Mouse (Mus musculus): Measurements from ENCODE around the gene Morn4. TPM values are rescaled to one million over a fixed set of nuclear protein-coding genes. Genes with fewer than 3 reads are reported as not detected.
A peak's percentile ranks its signal among the peaks of the same experiment; 100 is the strongest.

Morn4 gene
- polyA plus RNA-seq, 1 experiment from 2014 or later, result 16.5 TPM

- 65% methylated on average over 19 of the region's 19 CpGs for WGBS
- Histone ChIP-seq H3K4me3 (replicated peaks) (no peak within 1 kb of the TSS), H3K9me3 (no peaks in the 10 kb centered on the region), H3K4me2 (replicated peaks) (no peak within 1 kb of the TSS), H3K4me1 (replicated peaks) (peaks cover 9% of the 10 kb centered on the region; the same call in 1 of the 2 replicates), H3K27ac (no peak within 1 kb of the TSS), H3K36me3 (0 out of 2 replicates have a peak, but pooled peaks cover 5% of the 10 kb centered on the region), H3K9ac (no peak within 1 kb of the TSS), H3K27me3 (replicated peaks) (no peaks in the 10 kb centered on the region; the same call in 1 of the 2 replicates)
- ATAC-seq, result peak; percentile 90
Measured at GRCm38 (mm10) chr19:42035456-42036248, 50.5 kb downstream of the Morn4 start, which contains the start of gene Ankrd2. Gene Ankrd2 (plus strand): TSS chr19:42036000.

DNA sequence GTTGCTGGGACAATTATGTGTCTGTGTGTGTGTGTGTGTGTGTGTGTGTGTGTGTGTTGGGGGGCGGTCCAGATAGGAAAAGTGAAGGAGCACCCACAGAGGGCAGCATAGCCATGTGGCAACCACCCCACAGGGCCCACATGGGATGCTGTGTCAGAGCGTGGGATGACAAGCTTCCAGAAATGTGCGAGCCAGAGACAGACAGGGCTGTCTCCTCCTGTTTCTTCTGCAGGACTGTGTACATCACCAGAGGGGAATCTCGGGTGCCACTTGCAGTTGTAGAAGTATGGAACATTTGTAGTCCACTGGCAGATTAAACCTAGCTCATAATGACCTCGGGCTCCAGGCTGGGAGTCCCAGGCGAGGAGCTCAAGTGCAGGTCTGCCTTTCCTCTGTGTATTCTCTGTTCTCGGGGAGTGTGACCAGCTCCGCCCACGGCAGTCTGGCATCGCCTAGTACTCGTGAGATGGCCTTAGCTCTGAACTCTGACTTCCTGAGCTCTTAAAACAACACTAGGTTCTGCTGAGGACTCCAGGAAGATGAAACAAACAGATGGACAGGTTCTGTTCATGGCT lies 51.2 kb downstream of the Morn4 start:
- H3K4me1 ChIP-seq (replicated peaks), result peaks cover 9% of the 10 kb centered on the region; the same call in 1 of the 2 replicates
- H3K36me3 ChIP-seq, result 0 out of 2 replicates have a peak, but pooled peaks cover 5% of the 10 kb centered on the region
- 48% methylated on average over 11 of the region's 11 CpGs for WGBS
- H3K27ac ChIP-seq, result no peak overlapping the region
- H3K27me3 ChIP-seq (replicated peaks), result no peaks in the 10 kb centered on the region; the same call in 1 of the 2 replicates
- H3K9me3 ChIP-seq, result no peaks in the 10 kb centered on the region
- H3K9ac ChIP-seq, result no peak overlapping the region
- no peak overlapping the region for H3K4me2 ChIP-seq (replicated peaks)
- ATAC-seq, result peak; percentile 31
- H3K4me3 ChIP-seq (replicated peaks), result no peak overlapping the region

DNA sequence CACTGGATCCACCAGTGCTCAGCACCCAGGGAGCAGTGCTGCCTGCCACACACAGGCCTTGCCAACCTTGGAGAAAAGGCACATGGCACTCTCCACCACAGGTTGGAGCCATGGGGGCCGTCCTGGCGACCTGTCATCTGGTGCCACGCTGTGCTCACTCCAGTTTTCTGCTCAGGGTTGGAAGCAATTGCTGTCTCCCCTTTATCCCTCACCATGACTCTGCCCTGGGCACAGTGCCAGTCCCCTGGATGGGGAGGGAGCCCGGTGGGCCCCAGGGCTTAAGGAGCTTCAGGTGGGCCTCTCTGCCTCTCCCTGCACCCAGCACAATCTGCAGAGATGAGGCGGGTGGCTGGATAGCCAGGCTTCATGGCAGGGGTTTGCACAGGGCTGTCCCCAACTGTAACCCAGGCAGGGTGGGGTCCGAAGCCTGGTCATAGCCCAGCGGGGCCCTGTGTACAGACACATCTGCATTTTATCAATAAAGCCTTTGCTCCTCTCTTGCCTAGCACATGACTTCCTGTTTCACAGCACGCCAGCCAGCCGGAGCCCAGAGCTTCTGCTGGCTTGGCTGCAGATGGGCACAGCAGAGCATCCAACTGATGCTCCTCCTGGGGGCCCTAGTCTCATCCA lies 51.9 kb downstream of the Morn4 start:
- peak; percentile 39; the same call in 1 of the 2 replicates for ATAC-seq
- no peaks in the 10 kb centered on the region; the same call in 1 of the 2 replicates for H3K27me3 ChIP-seq (replicated peaks)
- no peak overlapping the region for H3K4me2 ChIP-seq (replicated peaks)
- H3K9ac ChIP-seq, result no peak overlapping the region; the same call in 1 of the 2 replicates
- H3K4me3 ChIP-seq (replicated peaks), result no peak overlapping the region
- H3K9me3 ChIP-seq, result no peaks in the 10 kb centered on the region
- H3K36me3 ChIP-seq, result 0 out of 2 replicates have a peak, but pooled peaks cover 5% of the 10 kb centered on the region
- peaks cover 9% of the 10 kb centered on the region; the same call in 1 of the 2 replicates for H3K4me1 ChIP-seq (replicated peaks)
- H3K27ac ChIP-seq, result no peak overlapping the region
- 73% methylated on average over 9 of the region's 9 CpGs for WGBS

- Histone ChIP-seq H3K4me3 (replicated peaks) (no peak overlapping the region), H3K4me2 (replicated peaks) (no peak overlapping the region), H3K36me3 (0 out of 2 replicates have a peak, but pooled peaks cover 5% of the 10 kb centered on the region), H3K4me1 (replicated peaks) (peaks cover 9% of the 10 kb centered on the region; the same call in 1 of the 2 replicates), H3K9ac (no peak overlapping the region), H3K9me3 (no peaks in the 10 kb centered on the region), H3K27ac (no peak overlapping the region), H3K27me3 (replicated peaks) (no peaks in the 10 kb centered on the region; the same call in 1 of the 2 replicates)
- WGBS, result 85% methylated on average over 14 of the region's 14 CpGs
- no peak for ATAC-seq
Measured at GRCm38 (mm10) chr19:42033611-42034010, 52.5 kb downstream of the Morn4 start.

- no peaks in the 10 kb centered on the region for H3K27me3 ChIP-seq (replicated peaks)
- H3K9ac ChIP-seq, result no peak overlapping the region
- no peak for ATAC-seq
- H3K36me3 ChIP-seq, result 0 out of 2 replicates have a peak, but pooled peaks cover 5% of the 10 kb centered on the region
- H3K4me1 ChIP-seq (replicated peaks), result peaks cover 9% of the 10 kb centered on the region; the same call in 1 of the 2 replicates
- no peak overlapping the region for H3K4me3 ChIP-seq (replicated peaks)
- 81% methylated on average over 5 of the region's 5 CpGs for WGBS
- no peaks in the 10 kb centered on the region for H3K9me3 ChIP-seq
- no peak overlapping the region for H3K4me2 ChIP-seq (replicated peaks)
- H3K27ac ChIP-seq, result no peak overlapping the region
Measured at GRCm38 (mm10) chr19:42031112-42031511, 55.0 kb downstream of the Morn4 start.

- ATAC-seq, result peak; percentile 72
- H3K27ac ChIP-seq, result no peak overlapping the region
- no peaks in the 10 kb centered on the region for H3K4me1 ChIP-seq (replicated peaks)
- no peak overlapping the region for H3K4me3 ChIP-seq (replicated peaks)
- no peaks in the 10 kb centered on the region for H3K9me3 ChIP-seq
- no peaks in the 10 kb centered on the region for H3K36me3 ChIP-seq
- H3K9ac ChIP-seq, result no peak overlapping the region
- 4% methylated on average over 5 of the region's 5 CpGs for WGBS
- H3K27me3 ChIP-seq (replicated peaks), result no peaks in the 10 kb centered on the region
- H3K4me2 ChIP-seq (replicated peaks), result no peak overlapping the region
Measured at GRCm38 (mm10) chr19:42026158-42026557, 60.0 kb downstream of the Morn4 start.

Other genes starting within 250 kb of the Morn4 start
- gene Frat2, start 238.2 kb downstream of the Morn4 start, polyA plus RNA-seq (2015; fragmentation: Nextera tagmentation; extraction: Ambion mirVana), result 10.5 and 10.7 TPM in 2 replicates
- 17.6 and 18.1 TPM in 2 replicates for gene Rrp12, start 190.2 kb downstream of the Morn4 start, polyA plus RNA-seq (2015; fragmentation: Nextera tagmentation; extraction: Ambion mirVana)
- gene Pgam1, start 174.4 kb downstream of the Morn4 start, polyA plus RNA-seq (2015; fragmentation: Nextera tagmentation; extraction: Ambion mirVana), result 855 and 865 TPM in 2 replicates
- gene Exosc1, start 152.9 kb downstream of the Morn4 start, polyA plus RNA-seq (2015; fragmentation: Nextera tagmentation; extraction: Ambion mirVana), result 65.4 and 72.5 TPM in 2 replicates
- 67.1 and 71.9 TPM in 2 replicates for gene Zdhhc16, start 152.9 kb downstream of the Morn4 start, polyA plus RNA-seq (2015; fragmentation: Nextera tagmentation; extraction: Ambion mirVana)
- gene Mms19, start 105.2 kb downstream of the Morn4 start, polyA plus RNA-seq (2015; fragmentation: Nextera tagmentation; extraction: Ambion mirVana), result 26.5 and 26.8 TPM in 2 replicates
- 12.2 and 12.4 TPM in 2 replicates for gene Ubtd1, start 104.6 kb downstream of the Morn4 start, polyA plus RNA-seq (2015; fragmentation: Nextera tagmentation; extraction: Ambion mirVana)
- gene Ankrd2, start 50.4 kb downstream of the Morn4 start, polyA plus RNA-seq (2015; fragmentation: Nextera tagmentation; extraction: Ambion mirVana), result 0.18 TPM in 1 of 2 replicates, not detected in the other
- 1.6 and 1.7 TPM in 2 replicates for gene Hoga1, start 40.7 kb downstream of the Morn4 start, polyA plus RNA-seq (2015; fragmentation: Nextera tagmentation; extraction: Ambion mirVana)
- gene 4933411K16Rik, start 34.1 kb downstream of the Morn4 start, polyA plus RNA-seq (2015; fragmentation: Nextera tagmentation; extraction: Ambion mirVana), result not detected in 2 replicates
- 23.4 and 23.6 TPM in 2 replicates for gene Pi4k2a, start 4.1 kb upstream of the Morn4 start, polyA plus RNA-seq (2015; fragmentation: Nextera tagmentation; extraction: Ambion mirVana)
- gene Avpi1, start 42.7 kb upstream of the Morn4 start, polyA plus RNA-seq (2015; fragmentation: Nextera tagmentation; extraction: Ambion mirVana), result 36.4 and 40.7 TPM in 2 replicates
- 9.4 and 12.3 TPM in 2 replicates for gene Marveld1, start 61.0 kb upstream of the Morn4 start, polyA plus RNA-seq (2015; fragmentation: Nextera tagmentation; extraction: Ambion mirVana)
- 20.6 and 21.5 TPM in 2 replicates for gene Zfyve27, start 77.6 kb upstream of the Morn4 start, polyA plus RNA-seq (2015; fragmentation: Nextera tagmentation; extraction: Ambion mirVana)
- 9.2 and 14.0 TPM in 2 replicates for gene Sfrp5, start 115.9 kb upstream of the Morn4 start, polyA plus RNA-seq (2015; fragmentation: Nextera tagmentation; extraction: Ambion mirVana)
- gene Golga7b, start 161.2 kb upstream of the Morn4 start, polyA plus RNA-seq (2015; fragmentation: Nextera tagmentation; extraction: Ambion mirVana), result 1.1 and 1.5 TPM in 2 replicates